Mouse (Mus musculus): ENCODE data around the gene Slc30a10.

GRCm38 (mm10) chr1:185433112-185433511, 21.5 kb upstream of the Slc30a10 start:
- no peak for TF ChIP-seq TAL1 (IDR thresholded peaks at IDR 0.05; ENCODE audit: low read length)
- TF ChIP-seq GATA1 (IDR thresholded peaks at IDR 0.05; ENCODE audit: low read length) = no peak
